Mouse (Mus musculus) right cerebral cortex, postnatal 10 days (tissue): Measurements from ENCODE around the gene Slc13a5.

Experiments used
- DNase-seq, 2 experiments: peaks; one replicate each; pipeline ENCODE4 v3.0.0; 2021; ENCODE audit warnings: low spot score in 2 of 2

Slc13a5 gene

GRCm38 (mm10) chr11:72206341-72207203 is 60.5 kb downstream of the Slc13a5 start, which contains the start of gene Gm43951:
Gene Gm43951 (minus strand): TSS chr11:72206840.
- peak; percentile 51 to 62 for DNase-seq

- peak in 1 of 2 experiments; percentile 41 for DNase-seq
Observed at GRCm38 (mm10) chr11:72205256-72205655, 61.8 kb downstream of the Slc13a5 start.

GRCm38 (mm10) chr11:72203440-72203839 is 63.6 kb downstream of the Slc13a5 start:
- DNase-seq = no peak

- DNase-seq = no peak
Observed at GRCm38 (mm10) chr11:72196506-72196905, 70.5 kb downstream of the Slc13a5 start.

- DNase-seq = no peak
Observed at GRCm38 (mm10) chr11:72194259-72194658, 72.8 kb downstream of the Slc13a5 start.
